Mouse (Mus musculus) v-Abl transformed pro-B cells (cell line): ENCODE data around the gene Setdb2.
"Not testable (repeated sequence)": the region's sequence is repeated elsewhere in the genome, so short reads cannot be mapped to it uniquely, and the experiment has no call there.

ENCODE experiments used
- in situ Hi-C, 2 experiments: fragments of 400-800 bp; cut with MboI; formaldehyde crosslinking; loops; one replicate each; pipeline ENCODE4 v1.15.1; 2025; ENCODE audit not compliant: unreplicated experiment in 2 of 2

Gene Setdb2

GRCm38 (mm10) chr14:59395281-59395680, 45.4 kb downstream of the Setdb2 start, which contains the start of gene Phf11c:
TSS of gene Phf11c (minus strand) at chr14:59395381.
- in situ Hi-C loops = loop anchor here in 1 of 2 experiments (5.0 kb wide), 1 partner anchor 47 kb away; the partner anchor contains the start of genes Cab39l and Setdb2

DNA sequence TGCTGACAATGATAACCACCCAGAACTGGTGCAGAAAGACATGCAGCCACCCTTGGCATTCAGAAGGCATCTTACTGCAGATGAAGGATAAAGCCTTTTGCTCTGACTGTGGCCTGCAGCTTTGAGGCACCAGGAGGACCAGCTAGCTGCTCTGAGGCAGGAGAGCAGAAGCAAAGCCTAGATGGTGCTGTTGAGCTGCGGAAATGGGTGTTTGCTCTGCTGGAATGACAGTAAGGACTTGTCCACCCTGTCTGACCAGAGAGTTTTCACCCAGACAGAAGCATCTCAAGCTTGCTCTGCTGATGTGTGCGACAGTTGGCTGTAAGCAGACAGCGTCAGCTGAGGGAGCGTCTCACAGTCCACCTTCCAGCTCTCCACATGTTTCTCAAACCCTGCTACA, 50.5 kb downstream of the Setdb2 start:
- in situ Hi-C loops = not testable (repeated sequence)

DNA sequence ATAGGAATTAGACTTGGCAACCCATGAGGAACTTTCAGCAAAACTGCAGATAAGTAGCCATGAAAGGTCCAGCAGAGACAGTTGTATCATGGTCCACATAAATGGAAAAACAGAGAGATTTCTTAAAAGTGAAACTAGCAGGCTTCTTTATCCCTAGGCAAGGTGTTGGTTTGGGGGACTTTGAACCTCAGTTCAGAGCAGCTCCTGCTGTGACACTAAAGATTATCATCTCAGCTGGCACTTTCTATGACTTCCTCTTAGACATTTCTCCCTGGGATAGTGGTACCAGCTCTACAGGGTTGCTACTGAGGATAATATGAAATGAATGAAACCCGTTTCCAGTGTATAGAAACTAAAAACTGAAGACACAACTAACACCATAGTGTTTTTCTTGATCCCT, 51.2 kb downstream of the Setdb2 start:
- in situ Hi-C loops = loop anchor here (5.0 kb wide), 1 partner anchor 168 kb away; no protein-coding TSS in a partner anchor

DNA sequence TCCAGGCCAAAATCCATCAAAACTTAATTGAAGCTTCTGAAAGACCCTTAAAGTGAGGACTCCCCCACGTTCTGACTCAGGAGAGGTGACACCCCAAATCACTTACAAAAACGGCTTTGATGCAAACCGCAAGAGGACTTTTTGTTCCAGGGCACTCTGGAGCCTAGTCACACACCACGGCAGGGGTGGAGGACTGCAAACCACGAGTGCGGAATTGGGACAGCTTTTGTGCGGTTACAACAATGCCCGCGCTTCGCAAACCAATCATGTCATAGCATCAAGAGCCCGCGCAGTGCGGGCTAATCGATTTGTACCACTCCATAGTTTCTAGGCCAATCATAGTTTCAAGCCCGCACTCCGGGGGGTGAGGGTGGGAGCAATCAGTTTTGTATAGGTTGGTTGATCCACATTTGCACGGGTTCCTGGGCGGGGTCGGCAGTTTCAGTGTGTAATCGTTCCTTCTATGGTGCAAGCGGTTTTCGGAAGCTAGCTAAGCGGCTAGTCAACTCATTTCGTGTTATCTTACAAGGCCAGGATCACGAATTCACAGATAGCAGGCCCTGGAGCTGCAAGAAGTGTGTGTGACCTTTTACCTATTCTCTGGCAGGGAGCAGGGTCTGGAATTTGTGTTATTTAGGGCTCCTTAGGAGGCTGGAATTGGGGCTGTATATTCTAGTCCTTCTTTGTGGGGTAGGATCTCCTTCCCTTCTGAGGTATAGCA, 70.2 kb downstream of the Setdb2 start:
- in situ Hi-C loops = loop anchor here in 1 of 2 experiments (25.0 kb wide), 1 partner anchor 642 kb away; no protein-coding TSS in a partner anchor

GRCm38 (mm10) chr14:59366386-59367105, 74.1 kb downstream of the Setdb2 start:
- in situ Hi-C loops = loop anchor here in 1 of 2 experiments (25.0 kb wide), 1 partner anchor 646 kb away; no protein-coding TSS in a partner anchor

DNA sequence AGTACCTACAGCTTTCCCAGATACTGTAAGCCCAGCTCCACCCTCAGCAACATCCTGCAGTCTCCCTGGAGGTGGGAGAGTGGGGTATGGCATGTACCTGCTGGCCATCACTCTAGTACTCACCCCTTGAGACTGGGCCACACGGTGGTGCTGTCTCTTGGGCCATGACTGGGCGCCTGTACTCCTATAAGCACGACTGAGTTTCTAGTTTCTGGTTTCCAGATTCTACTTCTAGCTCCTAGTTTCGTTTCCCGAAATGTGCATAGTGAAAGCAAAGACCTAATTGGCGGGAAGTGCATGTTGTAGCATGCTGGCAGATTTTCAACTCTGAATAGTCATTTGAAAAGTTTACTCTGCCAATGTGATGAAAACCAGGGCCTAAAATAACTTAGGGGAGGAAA, 75.4 kb downstream of the Setdb2 start, which contains the start of gene Phf11d:
Gene Phf11d (minus strand): TSS at position 227 of the 401 bp plus-strand sequence.
- in situ Hi-C loops = loop anchor here in 1 of 2 experiments (25.0 kb wide), 1 partner anchor 647 kb away; no protein-coding TSS in a partner anchor
